Mouse (Mus musculus): ENCODE data around the gene Prkca.

DNA sequence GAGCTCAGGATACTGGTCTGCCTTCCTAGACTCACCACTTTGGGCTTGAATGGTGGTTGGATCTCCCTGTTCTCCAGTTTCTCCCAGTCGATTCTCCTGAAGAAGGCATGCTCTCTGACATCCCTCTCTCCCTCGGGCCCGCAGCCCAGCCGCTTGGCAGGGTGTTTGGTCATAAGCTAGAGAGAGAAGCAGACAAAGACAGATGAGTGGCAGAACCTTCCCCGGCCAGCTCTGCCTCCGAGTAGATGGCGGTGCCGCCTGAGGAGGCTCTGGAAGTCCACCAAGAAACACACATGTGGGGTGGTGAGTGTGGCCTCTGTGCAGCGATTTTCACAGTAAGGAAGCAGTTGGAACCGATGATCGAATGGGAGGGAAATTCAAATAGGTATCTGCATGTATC, 392.3 kb downstream of the Prkca start:
- TF ChIP-seq POLR2A (IDR thresholded peaks at IDR 0.05; ENCODE audit: insufficient read depth, low read depth, low read length), result no peak
- TF ChIP-seq CTCF (IDR thresholded peaks at IDR 0.05; ENCODE audit: insufficient read depth, low read depth, low read length), result no peak

Data from olfactory bulb, adult 2 months (tissue).